Mouse (Mus musculus) embryonic facial prominence, embryonic 11.5 days (tissue): Measurements from ENCODE around the gene Polr2e. TPM values are rescaled to one million over a fixed set of nuclear protein-coding genes. Genes with fewer than 3 reads are reported as not detected.

Experiments
- ATAC-seq: fragments of 200-750 bp; cut with Nextera tagmentation; replicated peaks from 2 replicates; pipeline ENCODE4 v1.8.0; 2017; ENCODE audit warnings: low read depth; ENCODE audit not compliant: insufficient number of reproducible peaks, low FRiP score, low TSS enrichment
- DNase-seq: peaks from one replicate; pipeline ENCODE4 v3.0.0-alpha.2; 2015; ENCODE audit warnings: low spot score
- H3K27ac ChIP-seq: fragments of 300-500 bp; sonication (generic); replicated peaks from 2 replicates; pipeline ENCODE4 v1.5.1; 2014; ENCODE audit warnings: mild to moderate bottlenecking, low read depth, low read length, control low read depth
- H3K27me3 ChIP-seq: fragments of 300-500 bp; sonication (generic); 2 replicates; pipeline ENCODE4 v1.6.1; 2014; ENCODE audit warnings: mild to moderate bottlenecking, low read length, moderate library complexity, mixed read lengths; ENCODE audit not compliant: control insufficient read depth, insufficient read depth
- H3K36me3 ChIP-seq: fragments of 300-500 bp; sonication (generic); replicated peaks from 2 replicates; pipeline ENCODE4 v1.6.1; 2014; ENCODE audit warnings: low read depth, mild to moderate bottlenecking, low read length, moderate library complexity, mixed read lengths; ENCODE audit not compliant: control insufficient read depth, insufficient read depth
- H3K4me1 ChIP-seq: fragments of 300-500 bp; sonication (generic); 2 replicates; pipeline ENCODE4 v1.6.1; 2014; ENCODE audit warnings: low read length, mixed read lengths; ENCODE audit not compliant: control insufficient read depth, insufficient read depth
- H3K4me2 ChIP-seq: fragments of 300-500 bp; sonication (generic); 2 replicates; pipeline ENCODE4 v1.6.1; 2014; ENCODE audit warnings: low read depth, mild to moderate bottlenecking, control low read depth, low read length, moderate library complexity
- H3K4me3 ChIP-seq: fragments of 300-500 bp; sonication (generic); 2 replicates; pipeline ENCODE4 v1.5.1; 2014; ENCODE audit warnings: low read depth, low read length, control low read depth
- H3K9ac ChIP-seq: fragments of 300-500 bp; sonication (generic); replicated peaks from 2 replicates; pipeline ENCODE4 v1.6.1; 2014; ENCODE audit warnings: mild to moderate bottlenecking, control low read depth, low read length
- H3K9me3 ChIP-seq: fragments of 300-500 bp; sonication (generic); replicated peaks from 2 replicates; pipeline ENCODE4 v1.6.1; 2016; ENCODE audit warnings: mild to moderate bottlenecking, low read length, inconsistent platforms, mixed read lengths; ENCODE audit not compliant: control insufficient read depth
- WGBS: fragments of 180-500 bp; shearing (Covaris S2); extraction: QIAGEN DNeasy Blood & Tissue Kit; methylation state at CpG from one replicate; pipeline ENCODE4 v1.1.7; 2014; 5-methylcytosine and 5-hydroxymethylcytosine counted together
- polyA plus RNA-seq: library from polyadenylated mRNA; unstranded; fragments of >200 nt; fragmentation: Nextera tagmentation; extraction: Ambion mirVana; gene quantifications from 2 replicates; pipeline ENCODE4 v1.2.1, GENCODE M21; 2014

Polr2e gene
- polyA plus RNA-seq, 1 experiment from 2014 or later: 266 TPM

DNA sequence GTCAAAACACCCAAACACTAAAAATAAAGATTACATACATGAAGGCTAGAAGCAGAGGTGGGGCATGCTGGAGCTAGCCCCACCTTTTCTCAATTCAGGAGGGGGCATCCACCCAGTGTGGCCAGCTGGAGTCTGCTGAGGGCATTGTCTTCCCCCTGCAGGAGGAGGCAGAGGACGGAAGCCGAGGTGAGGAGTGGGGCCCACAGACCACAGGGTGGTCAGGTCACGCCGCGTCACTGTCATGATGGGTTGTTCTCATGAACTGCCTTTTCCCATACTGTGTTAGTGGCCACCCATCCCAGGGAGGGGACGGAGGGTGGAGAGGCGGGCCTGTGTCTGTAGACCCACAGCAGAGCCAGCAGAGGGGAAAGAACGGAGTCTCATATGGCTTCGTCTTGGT, 9.4 kb downstream of the Polr2e start:
- no peak overlapping the region for H3K27ac ChIP-seq
- DNase-seq: no peak

DNA sequence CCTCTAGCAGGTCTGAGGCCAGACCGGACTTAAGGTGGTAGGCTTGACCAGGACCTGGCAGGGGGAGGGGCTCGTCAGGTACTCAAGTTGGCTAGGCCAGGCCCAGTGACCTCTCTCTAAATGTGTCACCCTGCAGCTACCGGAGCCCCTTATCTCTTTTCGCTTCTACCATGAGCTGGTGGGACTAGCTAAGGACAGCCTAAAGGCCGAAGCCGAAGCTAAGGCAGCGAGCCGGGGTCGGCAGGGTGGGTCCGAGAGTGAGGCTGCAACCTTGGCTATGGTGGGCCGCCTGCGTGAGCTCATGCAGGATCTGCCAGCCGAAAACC, 11.1 kb downstream of the Polr2e start:
- no peaks in the 10 kb centered on the region for H3K27me3 ChIP-seq
- H3K4me3 ChIP-seq: no peak overlapping the region
- H3K9me3 ChIP-seq: no peaks in the 10 kb centered on the region
- H3K27ac ChIP-seq: no peak overlapping the region
- 94% methylated on average over 13 of the region's 13 CpGs for WGBS
- ATAC-seq: no peak
- DNase-seq: no peak
- H3K36me3 ChIP-seq: no peaks in the 10 kb centered on the region
- no peaks in the 10 kb centered on the region for H3K4me1 ChIP-seq
- no peak overlapping the region for H3K9ac ChIP-seq
- H3K4me2 ChIP-seq: no peak overlapping the region

More for the DNA sequence above, 9.4 kb downstream of the Polr2e start:
- no peak for ATAC-seq
- H3K9me3 ChIP-seq: no peaks in the 10 kb centered on the region
- H3K4me2 ChIP-seq: no peak overlapping the region
- no peaks in the 10 kb centered on the region for H3K27me3 ChIP-seq
- 90% methylated on average over 8 of the region's 9 CpGs for WGBS
- no peak overlapping the region for H3K9ac ChIP-seq
- no peaks in the 10 kb centered on the region for H3K36me3 ChIP-seq
- no peak overlapping the region for H3K4me3 ChIP-seq
- H3K4me1 ChIP-seq: no peaks in the 10 kb centered on the region

DNA sequence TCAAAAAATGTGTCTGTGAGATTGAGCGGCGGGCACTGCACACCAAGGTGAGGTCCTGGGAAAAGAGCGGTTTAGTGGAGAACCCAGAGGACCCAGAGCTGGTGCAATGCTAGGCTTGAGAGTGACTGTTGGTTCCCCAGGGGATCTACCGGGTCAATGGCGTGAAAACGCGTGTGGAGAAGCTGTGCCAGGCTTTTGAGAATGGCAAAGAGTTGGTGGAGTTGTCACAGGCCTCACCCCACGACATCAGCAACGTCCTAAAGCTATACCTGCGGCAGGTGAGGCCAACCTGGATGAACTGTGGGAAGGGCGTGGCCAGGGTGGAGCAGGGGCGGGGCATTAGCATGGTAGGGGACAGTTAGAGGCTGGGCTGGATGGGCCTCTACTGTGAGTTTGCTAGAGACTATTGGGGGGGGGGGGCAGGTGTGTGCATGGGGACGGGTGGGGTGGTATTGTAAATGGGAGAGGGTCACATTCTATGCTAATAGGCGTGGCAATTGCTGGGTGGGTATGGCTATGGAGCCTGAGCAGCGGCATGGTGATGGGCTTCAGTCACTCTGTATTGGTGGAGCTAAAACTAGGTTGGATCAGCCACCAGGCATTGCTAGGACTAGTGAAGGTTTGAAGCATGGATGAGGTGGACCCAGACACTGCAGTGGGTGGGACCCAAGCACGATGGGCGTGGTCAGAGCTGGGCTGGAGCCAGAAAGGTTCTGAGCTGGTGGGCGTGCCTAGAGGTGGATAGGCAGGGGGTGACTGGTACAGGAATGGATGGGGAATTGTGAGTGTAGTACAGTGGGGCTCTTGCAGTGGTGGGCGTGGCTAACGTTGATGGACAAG, 11.7 kb downstream of the Polr2e start:
- H3K9me3 ChIP-seq: no peaks in the 10 kb centered on the region
- WGBS: 71% methylated on average over 20 of the region's 20 CpGs
- H3K4me2 ChIP-seq: no peak overlapping the region
- H3K36me3 ChIP-seq: no peaks in the 10 kb centered on the region
- no peak for ATAC-seq
- H3K9ac ChIP-seq: no peak overlapping the region
- no peak overlapping the region for H3K27ac ChIP-seq
- no peak for DNase-seq
- H3K4me3 ChIP-seq: no peak overlapping the region
- H3K27me3 ChIP-seq: no peaks in the 10 kb centered on the region
- no peaks in the 10 kb centered on the region for H3K4me1 ChIP-seq

DNA sequence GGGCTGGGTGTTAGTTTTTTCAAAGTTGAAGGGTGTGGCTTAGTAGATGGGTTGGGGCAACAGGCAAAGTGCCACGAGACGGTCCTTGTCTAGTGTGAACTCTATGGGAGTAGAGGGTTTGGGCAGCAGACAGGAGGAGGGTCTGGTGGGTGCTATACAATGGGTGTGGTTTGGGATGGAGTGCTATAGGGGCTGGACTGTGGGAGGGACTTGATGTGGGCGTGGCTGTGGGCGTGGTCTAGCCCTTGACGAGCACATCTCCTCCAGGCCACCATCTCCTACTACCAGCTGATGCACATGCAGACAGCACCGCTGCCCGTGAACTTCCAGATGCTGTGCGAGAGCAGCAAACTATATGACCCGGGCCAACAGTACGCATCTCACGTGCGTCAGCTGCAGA, 13.7 kb downstream of the Polr2e start:
- DNase-seq (no peak), ATAC-seq (peak; percentile 57; the same call in 1 of the 2 replicates)
- Histone ChIP-seq H3K9me3 (no peaks in the 10 kb centered on the region), H3K27ac (no peak overlapping the region), H3K36me3 (no peaks in the 10 kb centered on the region), H3K4me2 (no peak overlapping the region), H3K4me3 (no peak overlapping the region), H3K4me1 (no peaks in the 10 kb centered on the region), H3K9ac (no peak overlapping the region), H3K27me3 (no peaks in the 10 kb centered on the region)
- WGBS: 60% methylated on average over 12 of the region's 12 CpGs

DNA sequence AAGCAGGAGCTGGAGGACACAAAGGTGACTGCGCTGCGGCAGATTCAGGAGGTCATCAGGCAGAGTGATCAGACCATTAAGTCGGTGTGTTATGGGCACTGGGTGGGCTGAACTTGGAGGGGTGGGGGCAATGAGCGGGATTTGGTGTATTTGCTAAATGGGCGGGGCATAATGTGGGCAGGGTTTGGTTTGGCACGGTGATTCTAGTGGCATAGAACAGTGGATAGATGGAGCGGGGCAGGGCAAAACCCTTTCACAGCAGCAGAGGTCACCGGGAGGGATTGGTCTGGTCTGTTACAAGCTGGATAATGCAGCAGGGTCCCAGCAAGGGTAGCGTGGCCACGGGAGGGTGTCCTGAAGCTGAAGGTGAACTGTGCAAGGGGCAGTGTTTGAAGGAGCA, 14.1 kb downstream of the Polr2e start:
- DNase-seq: no peak
- Histone ChIP-seq H3K9ac (no peak overlapping the region), H3K4me1 (no peaks in the 10 kb centered on the region; the same call in 1 of the 2 replicates), H3K9me3 (no peaks in the 10 kb centered on the region), H3K27me3 (no peaks in the 10 kb centered on the region), H3K4me2 (no peak overlapping the region), H3K27ac (no peak overlapping the region), H3K36me3 (no peaks in the 10 kb centered on the region), H3K4me3 (no peak overlapping the region)
- WGBS: 79% methylated on average over 10 of the region's 10 CpGs
- ATAC-seq: 0 out of 2 replicates have a peak, but pooled peaks have one; percentile 12

DNA sequence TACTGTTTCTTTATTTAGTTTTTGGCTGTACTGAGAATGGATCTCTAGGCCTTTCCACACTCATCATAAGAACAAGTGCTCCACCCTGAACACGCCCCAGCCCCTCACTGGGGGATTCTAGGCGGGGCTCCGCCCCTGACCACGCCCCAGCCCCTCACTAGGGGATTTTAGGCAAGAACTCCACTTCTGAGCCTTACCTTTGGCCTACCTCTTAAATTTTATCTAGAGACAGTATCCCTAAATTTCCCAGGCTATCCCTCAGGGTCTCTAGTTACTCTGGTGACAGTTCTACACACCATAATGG, 14.6 kb downstream of the Polr2e start:
- no peak overlapping the region for H3K4me2 ChIP-seq

DNA sequence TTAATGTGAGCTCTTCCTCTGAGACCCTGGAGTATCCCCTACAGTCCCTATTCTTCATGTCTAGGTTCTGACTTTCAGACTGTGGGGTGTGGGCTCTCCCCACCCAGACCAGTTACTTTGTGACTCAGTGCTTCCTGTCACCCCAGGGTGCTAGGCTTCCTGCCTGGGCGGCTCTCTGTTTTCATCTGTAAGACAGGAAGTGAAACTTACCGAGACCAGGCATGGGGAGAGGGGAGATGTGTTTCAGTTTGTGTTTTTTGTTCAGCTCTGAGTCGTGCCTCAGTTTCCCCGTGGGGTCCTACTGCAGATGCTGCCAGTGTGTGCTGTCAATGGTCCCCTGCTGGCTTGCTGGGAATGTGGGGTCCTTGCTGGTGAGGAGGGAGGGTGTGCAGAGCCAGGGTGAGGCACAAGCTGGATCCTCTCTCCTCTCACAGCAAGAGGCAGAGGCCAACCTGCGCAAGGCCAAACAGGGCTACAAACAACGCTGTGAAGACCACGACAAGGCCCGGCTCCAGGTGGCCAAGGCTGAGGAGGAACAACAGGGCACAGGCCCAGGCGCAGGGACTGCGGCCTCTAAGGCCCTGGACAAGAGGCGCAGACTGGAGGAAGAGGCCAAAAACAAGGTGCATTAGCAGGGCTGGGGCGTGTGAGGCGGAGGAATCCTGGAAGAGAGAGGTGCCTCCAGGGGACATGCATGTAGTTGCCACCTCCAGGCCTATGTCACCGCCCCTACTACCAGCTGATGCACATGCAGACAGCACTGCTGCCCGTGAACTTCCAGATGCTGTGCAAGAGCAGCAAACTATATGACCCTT, 15.2 kb downstream of the Polr2e start:
- no peaks in the 10 kb centered on the region for H3K36me3 ChIP-seq
- WGBS: 80% methylated on average over 15 of the region's 15 CpGs
- H3K4me1 ChIP-seq: no peaks in the 10 kb centered on the region; the same call in none of the 2 replicates
- H3K27me3 ChIP-seq: no peaks in the 10 kb centered on the region
- no peak overlapping the region for H3K4me3 ChIP-seq
- no peak overlapping the region for H3K4me2 ChIP-seq
- ATAC-seq (no peak), DNase-seq (no peak)
- H3K27ac ChIP-seq: no peak overlapping the region
- no peaks in the 10 kb centered on the region for H3K9me3 ChIP-seq
- no peak overlapping the region for H3K9ac ChIP-seq

More for the DNA sequence above, 14.6 kb downstream of the Polr2e start:
- H3K36me3 ChIP-seq: no peaks in the 10 kb centered on the region
- ATAC-seq (no peak), DNase-seq (no peak)
- no peak overlapping the region for H3K4me3 ChIP-seq
- WGBS: 55% methylated on average over 4 of the region's 4 CpGs
- no peak overlapping the region for H3K27ac ChIP-seq
- no peaks in the 10 kb centered on the region; the same call in 1 of the 2 replicates for H3K4me1 ChIP-seq
- no peaks in the 10 kb centered on the region for H3K27me3 ChIP-seq
- no peaks in the 10 kb centered on the region for H3K9me3 ChIP-seq
- no peak overlapping the region for H3K9ac ChIP-seq

DNA sequence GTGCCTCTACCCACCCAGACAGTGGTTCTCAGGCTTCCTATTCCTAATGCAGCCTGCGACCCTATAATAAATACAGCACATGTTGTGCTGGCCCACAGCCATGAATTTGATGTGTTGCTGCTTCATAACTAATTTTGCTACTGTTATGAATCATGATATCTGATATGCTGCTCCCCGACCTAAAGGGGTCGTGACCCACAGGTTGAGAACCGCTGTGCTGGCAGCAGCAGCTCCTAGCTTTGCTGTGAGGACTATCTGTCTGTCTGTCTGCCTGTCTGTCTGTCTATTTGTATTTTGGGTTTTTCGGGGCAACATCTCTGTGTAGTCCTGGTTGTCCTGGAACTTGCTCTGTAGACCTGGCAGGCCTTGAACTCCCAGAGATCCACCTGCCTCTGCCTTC, 15.8 kb downstream of the Polr2e start:
- H3K9ac ChIP-seq: no peak overlapping the region
- no peak overlapping the region for H3K4me2 ChIP-seq
- peaks cover 3% of the 10 kb centered on the region for H3K4me1 ChIP-seq
- 85% methylated on average over 5 of the region's 5 CpGs for WGBS
- H3K4me3 ChIP-seq: no peak overlapping the region
- no peak for ATAC-seq
- no peak overlapping the region for H3K27ac ChIP-seq
- H3K27me3 ChIP-seq: no peaks in the 10 kb centered on the region
- H3K9me3 ChIP-seq: no peaks in the 10 kb centered on the region
- no peaks in the 10 kb centered on the region for H3K36me3 ChIP-seq
- DNase-seq: no peak
